Mouse (Mus musculus) megakaryocyte, adult 5-6 weeks (primary cell): ENCODE data around the gene Cbr2. TPM values are rescaled to one million over a fixed set of nuclear protein-coding genes. Genes with fewer than 3 reads are reported as not detected.
A peak's percentile ranks its signal among the peaks of the same experiment; 100 is the strongest.

ENCODE experiments used
- ATAC-seq: 2 replicates; pipeline ENCODE4 v1.8.0; 2016; ENCODE audit warnings: mild to moderate bottlenecking, inconsistent platforms; ENCODE audit not compliant: poor library complexity, severe bottlenecking
- total RNA-seq, 2 experiments: library from RNA; stranded (forward) in 1 of 2; stranded (reverse) in 1 of 2; fragments of 153-499, 151-499 nt in 1 of 2; fragments of 221-1000, 200-1000 nt in 1 of 2; gene quantifications; 2 replicates each; pipeline versions ENCODE4 v1.2.3 to v1.2.4; 2015 to 2017

Gene Cbr2
- total RNA-seq, 2 experiments from 2014 or later = 7.6 to 8.9 TPM

- peak; percentile 38; the same call in 1 of the 2 replicates for ATAC-seq
Measured at GRCm38 (mm10) chr11:120733521-120733920, 1.6 kb upstream of the Cbr2 start.

GRCm38 (mm10) chr11:120731395-120731794, 519 bp downstream of the Cbr2 start:
- ATAC-seq = no peak

GRCm38 (mm10) chr11:120730331-120730870, 1.5 kb downstream of the Cbr2 start:
- no peak for ATAC-seq

- ATAC-seq = peak; percentile 75
Measured at GRCm38 (mm10) chr11:120729432-120730050, 2.4 kb downstream of the Cbr2 start.

DNA sequence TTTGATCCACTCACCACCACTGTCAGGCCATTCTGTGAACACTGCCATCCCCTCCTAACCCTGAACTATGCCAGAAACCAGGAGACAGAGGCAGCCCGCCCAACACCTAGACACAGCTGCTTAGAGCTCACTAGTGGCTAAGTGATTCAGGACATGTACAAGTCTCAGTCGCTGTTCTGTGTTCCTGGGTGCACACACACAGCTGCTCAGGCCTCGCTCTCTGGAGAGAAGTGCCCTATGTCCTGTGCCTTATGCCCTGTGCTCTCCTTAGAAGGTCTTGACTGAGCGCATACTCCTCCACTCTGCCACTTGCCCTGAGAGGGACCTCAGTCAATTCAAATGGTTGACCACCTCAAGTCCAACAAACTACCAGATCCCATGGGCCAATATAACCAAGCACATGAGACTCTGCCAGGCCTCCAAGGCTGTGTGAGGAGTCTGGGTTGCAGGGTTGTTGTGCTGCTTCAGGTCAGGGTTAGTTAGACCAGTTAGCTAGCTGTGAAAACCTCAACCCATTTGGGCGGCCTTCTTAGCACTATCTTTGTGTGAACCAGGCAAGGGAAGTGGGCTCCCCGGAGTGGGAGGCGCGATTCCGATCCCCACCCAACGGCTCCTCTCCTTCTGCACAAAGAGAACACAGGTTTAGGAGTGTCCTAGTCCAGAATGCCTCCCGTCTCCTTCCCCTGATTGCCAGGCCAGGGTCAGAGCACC, 3.2 kb downstream of the Cbr2 start:
- no peak for ATAC-seq

DNA sequence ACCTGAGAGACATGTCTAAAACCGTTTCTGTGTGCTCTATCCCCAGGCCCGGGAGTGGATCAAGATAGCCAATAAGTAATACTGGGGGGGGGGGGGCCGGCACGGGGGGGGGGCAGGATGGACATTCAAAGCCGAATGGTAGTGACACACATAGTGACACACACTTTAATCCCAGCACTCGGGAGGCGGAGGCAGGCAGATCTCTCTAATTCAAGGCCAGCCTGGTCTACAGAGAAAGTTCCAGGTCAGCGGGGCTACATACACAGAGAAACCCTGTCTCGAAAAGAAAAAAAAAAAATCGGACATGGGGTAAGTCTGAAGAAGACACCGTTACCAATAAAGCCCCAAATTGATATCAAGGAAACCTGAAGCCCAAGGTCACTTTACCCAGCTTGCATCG, 4.3 kb downstream of the Cbr2 start:
- no peak for ATAC-seq

GRCm38 (mm10) chr11:120727169-120727527, 4.8 kb downstream of the Cbr2 start, which contains the start of gene Dcxr:
Dcxr (minus strand) TSS chr11:120727281.
- ATAC-seq = peak; percentile 88

GRCm38 (mm10) chr11:120726243-120727168, 5.4 kb downstream of the Cbr2 start:
- ATAC-seq = no peak

DNA sequence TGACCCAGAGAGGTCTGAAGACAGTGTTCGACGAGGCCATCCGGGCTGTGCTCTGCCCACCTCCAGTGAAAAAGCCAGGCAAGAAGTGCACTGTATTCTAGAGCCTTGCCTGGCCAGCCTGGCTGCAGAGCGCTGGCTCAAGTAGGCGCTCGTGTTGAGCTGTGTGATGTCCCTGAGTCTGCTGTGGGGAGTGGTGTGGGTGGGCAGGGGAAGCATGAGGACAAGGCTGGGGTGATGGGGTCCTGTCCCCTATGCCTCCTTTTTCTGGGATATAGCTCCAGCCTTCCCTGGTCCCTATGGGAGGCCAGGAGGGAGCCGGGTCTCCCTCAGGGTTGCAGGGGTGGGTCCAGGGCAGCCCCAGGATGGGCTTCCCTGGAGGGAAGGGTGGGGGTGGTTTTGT, 8.4 kb downstream of the Cbr2 start:
- no peak for ATAC-seq

GRCm38 (mm10) chr11:120722761-120723382, 9.0 kb downstream of the Cbr2 start:
- no peak for ATAC-seq

DNA sequence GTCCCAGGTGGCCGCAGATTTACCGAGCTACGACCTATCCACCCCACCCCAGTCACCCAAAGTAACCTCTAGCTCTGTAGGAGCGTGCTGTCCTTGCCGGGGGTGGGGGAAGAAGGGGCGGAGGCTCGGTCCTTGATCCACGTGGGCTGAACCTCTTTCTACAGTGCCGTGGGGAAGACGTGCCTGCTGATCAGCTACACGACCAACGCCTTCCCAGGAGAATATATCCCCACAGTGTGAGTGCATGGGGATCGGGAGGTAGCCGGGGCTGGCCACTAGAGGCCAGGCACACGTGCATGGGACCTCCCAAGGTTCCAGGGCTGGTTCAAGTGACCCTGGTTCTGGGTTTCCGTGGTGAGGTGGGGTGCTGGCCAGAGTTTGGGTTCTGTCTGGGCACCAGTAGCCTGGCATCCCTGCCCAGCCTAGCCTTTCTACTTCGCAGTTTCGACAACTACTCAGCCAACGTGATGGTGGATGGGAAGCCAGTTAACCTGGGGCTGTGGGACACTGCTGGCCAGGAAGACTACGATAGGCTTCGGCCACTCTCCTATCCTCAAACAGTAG, 9.8 kb downstream of the Cbr2 start:
- no peak for ATAC-seq

DNA sequence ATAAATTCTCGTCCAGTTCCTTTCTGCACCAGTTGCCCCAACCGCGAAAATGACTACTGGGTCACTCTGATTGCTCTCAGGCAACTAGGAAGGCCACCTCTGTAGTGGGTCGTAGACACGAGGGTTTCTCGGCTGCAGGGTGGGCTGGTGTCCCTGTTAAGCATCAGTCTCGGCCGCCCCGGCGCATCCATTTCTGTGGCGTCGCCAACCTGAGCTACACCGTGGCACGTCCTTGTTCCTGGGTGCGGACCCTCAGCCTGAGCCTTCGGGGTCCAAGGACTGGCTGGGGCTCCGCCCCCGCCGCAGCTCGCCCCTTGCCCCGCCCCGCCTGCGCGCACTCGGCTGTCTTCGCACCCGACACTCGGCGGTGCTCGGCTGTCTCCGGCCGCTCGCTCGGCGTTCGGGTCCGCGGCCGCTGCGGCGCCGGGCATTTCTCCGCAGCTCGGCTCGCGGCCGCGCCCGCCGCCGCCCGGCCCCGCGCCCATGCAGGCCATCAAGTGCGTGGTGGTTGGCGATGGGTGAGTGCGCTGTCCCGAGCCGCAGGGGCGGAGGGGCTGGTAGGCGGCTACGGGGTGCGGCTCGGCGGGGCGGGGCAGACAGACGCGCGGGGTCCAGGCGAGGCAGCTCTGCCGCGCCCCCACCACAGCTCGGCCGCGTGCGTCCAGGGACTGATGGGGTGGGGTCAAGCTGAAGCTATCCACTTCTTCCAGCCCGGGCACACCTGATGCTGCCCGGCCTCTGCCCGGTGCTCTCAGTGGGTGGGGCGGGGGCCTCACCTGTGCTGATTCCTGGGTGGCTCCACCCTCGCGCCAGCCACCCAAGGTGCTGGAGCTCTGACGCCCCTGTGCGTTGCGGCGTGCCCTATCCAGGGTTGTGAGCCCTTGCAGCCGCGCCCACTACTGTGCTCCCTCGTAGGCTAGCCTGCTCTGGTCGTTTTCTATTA, 10.5 kb downstream of the Cbr2 start, which contains the start of gene Rac3:
Rac3 (plus strand) TSS at position 347 of the 943 bp plus-strand sequence.
- ATAC-seq = peak; percentile 42

- ATAC-seq = peak; percentile 94
Measured at GRCm38 (mm10) chr11:120720450-120720849, 11.5 kb downstream of the Cbr2 start.

DNA sequence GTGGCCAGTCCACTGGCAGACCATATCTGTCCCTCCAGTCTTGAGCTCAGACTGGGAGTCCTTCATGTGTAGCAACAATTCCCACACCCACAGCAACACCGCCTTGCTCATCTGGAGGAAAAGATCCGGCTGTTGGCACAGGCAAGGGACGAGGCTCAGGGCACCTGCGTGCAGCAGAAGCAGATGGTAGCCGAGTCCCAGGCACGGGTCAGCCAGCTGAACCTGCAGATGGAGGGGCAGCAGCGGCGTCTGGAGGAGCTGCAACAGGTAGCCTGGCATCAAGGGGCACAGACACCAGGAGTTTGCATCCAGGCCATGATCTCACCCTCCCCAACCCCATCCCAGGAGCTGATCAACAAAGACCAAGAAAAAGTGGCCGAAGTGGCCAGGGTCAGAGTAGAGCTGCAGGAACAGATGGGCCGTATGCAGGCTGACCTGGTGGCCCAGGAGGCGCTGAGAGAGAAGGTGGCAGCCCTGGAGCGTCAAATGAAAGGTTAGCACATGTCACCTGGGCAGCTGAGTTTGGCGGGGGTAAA, 12.0 kb downstream of the Cbr2 start:
- ATAC-seq = no peak

DNA sequence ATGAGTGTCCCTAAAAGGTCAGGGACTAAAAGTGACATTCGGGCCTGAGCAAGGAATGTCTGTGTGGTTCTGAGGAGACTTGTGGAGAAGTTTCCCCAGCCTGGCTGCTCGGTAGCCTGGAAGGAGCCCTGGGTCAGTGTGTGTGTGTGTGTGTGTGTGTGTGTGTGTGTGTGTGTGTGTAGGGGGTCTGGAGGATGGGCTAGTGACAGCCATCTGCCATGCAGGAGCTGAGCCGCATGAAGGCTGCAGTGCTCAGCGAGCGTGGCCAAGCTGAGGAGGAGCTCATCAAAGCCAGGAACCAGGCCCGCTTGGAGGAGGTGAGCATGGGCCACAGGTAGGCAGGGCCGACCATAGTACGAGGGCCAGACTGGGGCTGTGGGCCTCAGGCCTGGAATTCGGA, 12.7 kb downstream of the Cbr2 start:
- no peak for ATAC-seq

- no peak for ATAC-seq
Measured at GRCm38 (mm10) chr11:120715131-120715530, 16.8 kb downstream of the Cbr2 start.

DNA sequence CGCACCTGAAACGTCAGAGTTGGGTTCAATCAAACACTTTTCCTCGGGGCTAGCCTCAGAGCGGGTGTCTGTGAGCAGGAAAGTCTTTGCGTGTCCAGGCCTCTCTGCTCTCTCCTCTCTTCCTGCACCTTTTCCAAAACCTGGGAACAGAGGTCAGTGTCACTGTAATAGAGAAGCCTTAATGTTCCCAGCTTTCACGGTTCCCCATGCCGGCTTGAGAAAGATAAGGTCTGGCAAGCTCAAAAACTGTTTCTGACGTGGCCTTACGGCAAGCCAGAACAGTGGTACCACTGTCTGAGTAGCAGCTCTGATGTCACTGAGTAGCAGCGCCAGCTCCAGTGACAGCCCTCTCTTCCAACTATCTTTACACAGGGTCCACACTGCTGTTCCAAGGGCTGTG, 17.4 kb downstream of the Cbr2 start:
- ATAC-seq = no peak

DNA sequence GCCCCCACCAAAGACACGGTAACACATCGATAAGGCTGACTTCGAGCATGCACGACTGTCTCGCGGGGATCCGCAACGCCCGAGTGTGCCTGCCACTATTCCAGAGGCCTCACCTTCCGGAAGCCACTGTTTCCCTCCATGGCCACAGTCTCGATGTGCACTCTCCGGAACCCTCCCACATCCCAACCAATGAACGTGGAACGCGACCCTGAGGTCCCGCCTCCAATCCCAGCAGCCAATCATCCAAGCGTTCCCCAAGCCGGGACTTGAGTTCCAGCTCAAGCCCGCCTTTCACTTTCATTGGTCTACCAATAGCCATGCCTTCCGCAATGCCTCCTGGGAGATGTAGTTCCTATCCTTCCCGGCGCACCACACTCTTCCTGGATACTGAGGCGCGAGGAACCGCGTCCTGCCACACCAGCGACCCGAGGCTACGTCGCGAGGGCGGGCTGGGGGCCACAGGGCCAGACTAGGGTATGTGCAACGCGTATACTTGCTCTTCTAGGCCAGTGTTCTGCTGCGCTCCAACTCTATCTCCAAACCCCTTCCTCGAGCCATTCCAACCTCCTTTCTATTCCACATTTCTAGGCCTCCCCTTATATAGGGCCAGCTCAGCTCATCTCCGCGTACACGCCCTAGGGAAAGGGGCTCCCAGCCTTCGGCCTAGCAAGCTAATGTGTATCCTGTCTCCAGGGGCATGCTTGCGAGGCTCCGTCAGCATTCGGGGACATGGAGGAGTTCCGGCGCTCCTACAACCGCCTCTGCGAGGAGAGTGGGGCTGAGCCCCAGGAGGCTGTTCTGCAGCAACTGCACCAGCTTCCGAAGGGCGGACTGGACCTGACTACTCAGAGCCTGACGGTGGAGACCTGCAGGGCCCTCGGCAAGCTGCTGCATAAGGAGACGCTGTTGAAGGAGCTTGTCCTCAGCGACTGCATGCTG, 18.1 kb downstream of the Cbr2 start, which contains the start of the genes Cenpx and Lrrc45:
Cenpx (minus strand) TSS at position 159 of the 939 bp plus-strand sequence.
Lrrc45 (plus strand) TSS at position 346 of the 939 bp plus-strand sequence.
- ATAC-seq = peak; percentile 96
